11 mouse cellular contexts compared by ENCODE assay signal in the genomic region with DNA sequence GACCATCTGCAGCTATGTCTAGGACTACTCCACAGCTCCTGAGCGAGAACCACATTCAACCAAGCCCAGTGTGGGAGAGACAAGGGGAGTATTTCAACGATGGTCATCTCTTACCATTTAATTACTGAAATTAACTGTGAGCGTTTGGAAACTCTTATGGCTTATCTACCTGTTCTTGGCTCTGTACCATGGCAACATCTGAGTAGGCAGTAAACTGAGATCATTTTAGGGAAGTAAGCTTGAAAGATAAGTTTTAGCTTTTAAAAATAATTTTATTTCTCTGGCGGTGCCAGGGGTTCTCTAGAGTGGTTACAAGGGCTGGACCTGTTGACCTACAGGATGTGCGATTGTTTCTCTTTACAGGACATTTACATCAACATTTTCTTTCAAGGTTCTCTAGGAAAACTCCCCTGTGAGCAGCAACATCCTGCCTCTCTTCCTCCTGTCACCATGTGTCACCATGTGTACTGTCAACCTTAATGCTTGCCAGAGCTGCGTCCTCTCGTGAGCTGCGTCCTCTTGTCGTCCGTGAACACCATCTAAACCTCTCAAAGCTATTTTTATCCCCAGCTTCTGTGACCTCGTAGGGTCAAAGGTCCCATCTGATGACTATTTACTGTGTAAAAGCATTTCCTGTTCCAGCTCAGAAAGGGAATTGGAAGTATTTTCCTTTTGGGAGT. TPM values are rescaled to one million over a fixed set of nuclear protein-coding genes. Genes with fewer than 3 reads are reported as not detected.
A peak's percentile ranks its signal among the peaks of the same experiment; 100 is the strongest.
DNase-seq lines count a peak whose midpoint lies in the region; ATAC-seq and TF ChIP-seq lines count a peak whose summit lies in the region.
"Had no signal": no experiment of that assay in that cellular context is flagged by ENCODE, and none has a peak within 500 bp of the region (broad histone marks: within the 10 kb centered on the region; RNA-seq: fewer than 3 reads in every experiment).

No protein-coding gene starts in this region.

- no peak for TF ChIP-seq CTCF in MEL (IDR thresholded peaks at IDR 0.05 in 2 of 3, conservative IDR thresholded peaks at IDR 0.05 in 1 of 3; ENCODE audit: control insufficient read depth in 1 of 3, insufficient read depth in 1 of 3, low read depth in 2 of 3, low read length in 3 of 3, poor library complexity in 1 of 3, severe bottlenecking in 1 of 3)

- H3K9me3 ChIP-seq in MEL (replicated peaks; ENCODE audit: insufficient read depth, low read length), result no peaks in the 10 kb centered on the region
- no peaks in the 10 kb centered on the region for H3K9me3 ChIP-seq in heart, embryonic 13.5 days
- no peaks in the 10 kb centered on the region for H3K9me3 ChIP-seq in midbrain, embryonic 15.5 days
- H3K9me3 ChIP-seq: lung, embryonic 15.5 days had no signal

- peaks cover under 1% of the 10 kb centered on the region; the same call in 1 of the 2 replicates for H3K79me2 ChIP-seq in MEL (ENCODE audit: control insufficient read depth, insufficient read depth, low read length, poor library complexity)

- 33% methylated on average over 11 of the region's 11 CpGs for WGBS in heart, embryonic 13.5 days
- WGBS in midbrain, embryonic 15.5 days, result 80% methylated on average over 11 of the region's 11 CpGs

- peak; percentile 18 for DNase-seq in gastrocnemius, adult 18-20 months (ENCODE audit: low spot score)
- DNase-seq in gastrocnemius, postnatal 4 days (ENCODE audit: low spot score in 2 of 2), result no peak
- DNase-seq in MEL (ENCODE audit: low read depth, low spot score), result peak; percentile 81
- DNase-seq in lung, postnatal 10 days, result peak; percentile 58
- DNase-seq in layer of hippocampus, adult 8-10 months (ENCODE audit: low spot score in 2 of 2), result no peak
- no peak for DNase-seq in frontal cortex, postnatal 25 days (ENCODE audit: low spot score in 2 of 2)
- DNase-seq: cerebellum, postnatal 14 days; retina, postnatal 1 day had no signal

- H3K27ac ChIP-seq in MEL (ENCODE audit: control insufficient read depth, low read depth, low read length), result peak overlapping the region; percentile 30
- H3K27ac ChIP-seq in heart, embryonic 13.5 days (replicated peaks), result peak overlapping the region; percentile 62
- no peak overlapping the region for H3K27ac ChIP-seq in midbrain, embryonic 15.5 days
- H3K27ac ChIP-seq: lung, embryonic 15.5 days had no signal

- H3K9ac ChIP-seq in MEL (ENCODE audit: control insufficient read depth, low read depth, low read length, poor library complexity, severe bottlenecking), result peak overlapping the region; percentile 48
- no peak overlapping the region; the same call in 1 of the 2 replicates for H3K9ac ChIP-seq in heart, embryonic 13.5 days
- H3K9ac ChIP-seq in midbrain, embryonic 15.5 days, result no peak overlapping the region
- H3K9ac ChIP-seq: lung, embryonic 15.5 days had no signal

- TF ChIP-seq POLR2A in MEL (IDR thresholded peaks at IDR 0.05; ENCODE audit: control insufficient read depth in 1 of 2, insufficient read depth in 1 of 2, low read depth in 1 of 2, low read length in 2 of 2, poor library complexity in 1 of 2), result no peak

- peak overlapping the region; percentile 18 for H3K4me2 ChIP-seq in heart, embryonic 13.5 days
- H3K4me2 ChIP-seq in midbrain, embryonic 15.5 days, result no peak overlapping the region
- H3K4me2 ChIP-seq: lung, embryonic 15.5 days had no signal

- no peak for TF ChIP-seq RAD21 in MEL (IDR thresholded peaks at IDR 0.05; ENCODE audit: low read depth, low read length)

- ATAC-seq in heart, embryonic 13.5 days (ENCODE audit: extremely low read depth, insufficient number of reproducible peaks, low FRiP score, low TSS enrichment), result no peak
- ATAC-seq in midbrain, embryonic 15.5 days (replicated peaks), result no peak

- H3K36me3 ChIP-seq in MEL (ENCODE audit: control insufficient read depth in 1 of 2, insufficient read depth in 2 of 2, low read length in 2 of 2), result peaks cover 0 to 35% of the 10 kb centered on the region in 2 experiments; a peak in 2 of 4 replicates
- peaks cover 20% of the 10 kb centered on the region for H3K36me3 ChIP-seq in heart, embryonic 13.5 days
- H3K36me3 ChIP-seq in midbrain, embryonic 15.5 days (replicated peaks), result no peaks in the 10 kb centered on the region
- H3K36me3 ChIP-seq: lung, embryonic 15.5 days had no signal

- peaks cover 20 to 46% of the 10 kb centered on the region in 2 experiments for H3K4me1 ChIP-seq in MEL (ENCODE audit: control insufficient read depth in 1 of 2, insufficient read depth in 2 of 2, low read length in 2 of 2)
- H3K4me1 ChIP-seq in heart, embryonic 13.5 days, result peaks cover 74% of the 10 kb centered on the region
- H3K4me1 ChIP-seq in midbrain, embryonic 15.5 days, result peaks cover 8% of the 10 kb centered on the region

- H3K27me3 ChIP-seq in MEL (ENCODE audit: control insufficient read depth in 1 of 2, insufficient read depth in 2 of 2, low read length in 2 of 2), result no peaks in the 10 kb centered on the region
- peaks cover 17% of the 10 kb centered on the region for H3K27me3 ChIP-seq in heart, embryonic 13.5 days (replicated peaks)
- peaks cover 39% of the 10 kb centered on the region for H3K27me3 ChIP-seq in midbrain, embryonic 15.5 days (replicated peaks)
- H3K27me3 ChIP-seq: lung, embryonic 15.5 days had no signal

- peak overlapping the region; percentile 33 to 36 for H3K4me3 ChIP-seq in MEL (ENCODE audit: control insufficient read depth in 1 of 2, insufficient read depth in 1 of 2, low read depth in 2 of 2, low read length in 2 of 2)
- H3K4me3 ChIP-seq in heart, embryonic 13.5 days, result no peak overlapping the region
- H3K4me3 ChIP-seq in midbrain, embryonic 15.5 days, result no peak overlapping the region
- H3K4me3 ChIP-seq: lung, embryonic 15.5 days had no signal

- peak; percentile 78 to 94 for TF ChIP-seq EP300 in MEL (IDR thresholded peaks at IDR 0.05; ENCODE audit: low read depth in 1 of 2, low read length in 2 of 2)

TF ChIP-seq in MEL, 35 proteins besides CTCF, POLR2A, EP300 and RAD21:
- TF ChIP-seq MAX (IDR thresholded peaks at IDR 0.05; ENCODE audit: low read length), result no peak
- TF ChIP-seq MEF2A (IDR thresholded peaks at IDR 0.05; ENCODE audit: extremely low read depth, insufficient replicate concordance, low read depth, low read length, poor library complexity, severe bottlenecking), result peak; percentile 37; the same call in 1 of the 2 replicates
- TF ChIP-seq BHLHE40 (IDR thresholded peaks at IDR 0.05; ENCODE audit: borderline replicate concordance, low read depth, low read length), result peak; percentile 43; the same call in 1 of the 2 replicates
- TF ChIP-seq USF1 (IDR thresholded peaks at IDR 0.05; ENCODE audit: low read depth, low read length), result no peak
- TF ChIP-seq NRF1 (IDR thresholded peaks at IDR 0.05; ENCODE audit: insufficient read depth, low read depth, low read length, poor library complexity, severe bottlenecking), result no peak
- 0 out of 2 replicates have a peak, but pooled peaks have one; percentile 29 for TF ChIP-seq KAT2A (conservative IDR thresholded peaks at IDR 0.05; ENCODE audit: low read depth, low read length)
- TF ChIP-seq MXI1 (IDR thresholded peaks at IDR 0.05; ENCODE audit: low read depth, low read length), result peak; percentile 73
- no peak for TF ChIP-seq ZKSCAN1 (IDR thresholded peaks at IDR 0.05; ENCODE audit: low read depth, low read length)
- peak; percentile 39; the same call in 1 of the 2 replicates for TF ChIP-seq MYB (IDR thresholded peaks at IDR 0.05; ENCODE audit: low read depth, low read length)
- TF ChIP-seq RCOR1 (IDR thresholded peaks at IDR 0.05; ENCODE audit: low read depth, low read length), result peak; percentile 88
- TF ChIP-seq USF2 (IDR thresholded peaks at IDR 0.05; ENCODE audit: borderline replicate concordance in 1 of 2, insufficient read depth in 1 of 2, low read depth in 1 of 2, low read length in 2 of 2), result no peak
- peak; percentile 40; the same call in 1 of the 2 replicates for TF ChIP-seq ELF1 (IDR thresholded peaks at IDR 0.05; ENCODE audit: low read depth, low read length)
- TF ChIP-seq TCF12 (IDR thresholded peaks at IDR 0.05; ENCODE audit: low read depth, low read length), result peak; percentile 72
- peak; percentile 12; the same call in 1 of the 2 replicates for TF ChIP-seq HCFC1 (IDR thresholded peaks at IDR 0.05; ENCODE audit: low read depth, low read length)
- TF ChIP-seq JUND (IDR thresholded peaks at IDR 0.05; ENCODE audit: low read depth, low read length), result 0 out of 2 replicates have a peak, but pooled peaks have one; percentile 15
- TF ChIP-seq SIN3A (IDR thresholded peaks at IDR 0.05; ENCODE audit: low read length), result peak; percentile 76
- peak; percentile 80 for TF ChIP-seq MYC (IDR thresholded peaks at IDR 0.05; ENCODE audit: low read depth, low read length)
- TF ChIP-seq ETS1 (IDR thresholded peaks at IDR 0.05; ENCODE audit: low read depth, low read length), result peak; percentile 94
- no peak for TF ChIP-seq MAZ (IDR thresholded peaks at IDR 0.05; ENCODE audit: low read depth, low read length)
- TF ChIP-seq GATA1 (IDR thresholded peaks at IDR 0.05; ENCODE audit: low read depth, low read length), result peak; percentile 92
TF ChIP-seq in MEL: peak in this region for 14.

RNA-seq across cellular contexts. Expression of a gene that starts 15.5 kb away (rescaled TPM):
- 1 to 10 TPM; 2.6 to 3.3 TPM for total RNA-seq in gastrocnemius, adult 18-20 months (2021)
- 10 to 100 TPM; 15.1 to 16.1 TPM for total RNA-seq in gastrocnemius, postnatal 4 days (2021)
- total RNA-seq in MEL (2012; rRNA removed), result 42.3 and 43.4 TPM in 2 replicates
- 10 to 100 TPM in 1 of 2 experiments, not detected in 1; 26.8 TPM for polyA plus RNA-seq in MEL (2012; ENCODE audit: insufficient read depth in 1 of 2, insufficient read length in 2 of 2, low read depth in 1 of 2, low replicate concordance in 2 of 2, missing spikeins in 1 of 2)
- polyA plus RNA-seq in heart, embryonic 13.5 days (2015; fragmentation: Nextera tagmentation; extraction: Ambion mirVana), result 12.6 and 16.4 TPM in 2 replicates
- 10 to 100 TPM; 67.3 to 87.2 (median 72.1) TPM for total RNA-seq in layer of hippocampus, adult 8-10 months (2022)
- polyA plus RNA-seq in midbrain, embryonic 15.5 days (2015; fragmentation: Nextera tagmentation; extraction: Ambion mirVana), result 0.74 and 0.98 TPM in 2 replicates

Comparison
In these comparisons a context has a peak if more than half of its experiments do, and no peak if none do; other contexts are left out.
1. DNase-seq: peak in gastrocnemius, adult 18-20 months (single experiment), MEL (single experiment) and lung, postnatal 10 days (single experiment); none in gastrocnemius, postnatal 4 days (0 of 2), layer of hippocampus, adult 8-10 months (0 of 2) and frontal cortex, postnatal 25 days (0 of 2).
2. H3K4me3 ChIP-seq: peak in MEL (2 of 2); none in heart, embryonic 13.5 days (single experiment) and midbrain, embryonic 15.5 days (single experiment).